Mouse (Mus musculus) CH12.LX (cell line): ENCODE data around the gene Tmem131l. TPM values are rescaled to one million over a fixed set of nuclear protein-coding genes. Genes with fewer than 3 reads are reported as not detected.

Experiments
- DNase-seq: peaks from one replicate; pipeline ENCODE4 v3.0.0-alpha.2; 2013; ENCODE audit errors: extremely low read depth
- H3K27ac ChIP-seq: 2 replicates; pipeline ENCODE4 v1.5.1; 2012; ENCODE audit warnings: low read depth, mild to moderate bottlenecking, control low read depth, moderate library complexity; ENCODE audit not compliant: insufficient read depth
- H3K27me3 ChIP-seq: replicated peaks from 2 replicates; pipeline ENCODE3; 2012; ENCODE audit warnings: inconsistent platforms
- H3K36me3 ChIP-seq, 2 experiments: replicated peaks in 1 of 2; 2 replicates each; pipeline versions ENCODE3 to v1.6.1; 2012; ENCODE audit warnings: inconsistent platforms in 1 of 2, low read length in 1 of 2, mild to moderate bottlenecking in 1 of 2, mixed read lengths in 1 of 2, moderate library complexity in 1 of 2; ENCODE audit not compliant: control insufficient read depth in 1 of 2, insufficient read depth in 1 of 2
- H3K4me1 ChIP-seq, 2 experiments: 2 replicates each; pipeline ENCODE4 v1.6.1; 2012; ENCODE audit warnings: inconsistent platforms in 1 of 2, moderate library complexity in 1 of 2; ENCODE audit not compliant: insufficient read depth in 2 of 2, control insufficient read depth in 1 of 2
- H3K4me2 ChIP-seq: 2 replicates; pipeline ENCODE4 v1.6.1; 2012; ENCODE audit warnings: low read depth, mild to moderate bottlenecking, control low read depth; ENCODE audit not compliant: poor library complexity, insufficient read depth, severe bottlenecking
- H3K4me3 ChIP-seq, 3 experiments: fragments of 150-350 bp in 1 of 3; sonication (generic) in 1 of 3; replicated peaks in 1 of 3; 2 replicates each; pipeline versions ENCODE3 to v1.5.1; 2011 to 2012; ENCODE audit warnings: low read depth in 2 of 3, low read length in 2 of 3, mild to moderate bottlenecking in 2 of 3, moderate library complexity in 2 of 3, control low read depth in 1 of 3, improper control_type of control experiment in 1 of 3, inconsistent platforms in 1 of 3, mixed read lengths in 1 of 3; ENCODE audit not compliant: poor library complexity in 1 of 3
- H3K79me2 ChIP-seq: replicated peaks from 2 replicates; pipeline ENCODE4 v1.6.1; 2012; ENCODE audit warnings: mild to moderate bottlenecking, moderate library complexity; ENCODE audit not compliant: control insufficient read depth, poor library complexity, insufficient read depth, severe bottlenecking; ENCODE audit errors: extremely low read depth
- H3K9ac ChIP-seq: 2 replicates; pipeline ENCODE4 v1.6.1; 2012; ENCODE audit warnings: low read depth, mild to moderate bottlenecking, control low read depth, moderate library complexity; ENCODE audit not compliant: insufficient read depth
- H3K9me3 ChIP-seq: replicated peaks from 2 replicates; pipeline ENCODE3; 2012; ENCODE audit warnings: low read length, inconsistent platforms, mixed read lengths
- BHLHE40 ChIP-seq: IDR thresholded peaks from 2 replicates; pipeline ENCODE4 v1.6.1; 2011; ENCODE audit warnings: mild to moderate bottlenecking, low read depth, low read length, improper control_type of control experiment
- CHD1 ChIP-seq: IDR thresholded peaks from 2 replicates; pipeline ENCODE4 v1.6.1; 2012; ENCODE audit warnings: low read depth, low read length, improper control_type of control experiment, inconsistent platforms
- CHD2 ChIP-seq: IDR thresholded peaks from 2 replicates; pipeline ENCODE4 v1.6.1; 2011; ENCODE audit warnings: low read length, improper control_type of control experiment
- CTCF ChIP-seq, 2 experiments: IDR thresholded peaks in 1 of 2; conservative IDR thresholded peaks in 1 of 2; 2 replicates each; pipeline ENCODE4 v1.5.1; 2011 to 2012; ENCODE audit warnings: low read depth in 2 of 2, low read length in 2 of 2, improper control_type of control experiment in 1 of 2, inconsistent platforms in 1 of 2, mild to moderate bottlenecking in 1 of 2, moderate library complexity in 1 of 2
- E2F4 ChIP-seq: IDR thresholded peaks from 2 replicates; pipeline ENCODE4 v1.6.1; 2011; ENCODE audit warnings: low read depth, low read length, improper control_type of control experiment; ENCODE audit not compliant: insufficient replicate concordance
- ELF1 ChIP-seq: IDR thresholded peaks from 2 replicates; pipeline ENCODE4 v1.6.1; 2014; ENCODE audit warnings: low read depth, mild to moderate bottlenecking, inconsistent platforms, low read length, improper control_type of control experiment
- EP300 ChIP-seq: IDR thresholded peaks from 2 replicates; pipeline ENCODE4 v1.6.1; 2011; ENCODE audit warnings: low read length, improper control_type of control experiment
- ETS1 ChIP-seq: conservative IDR thresholded peaks from 2 replicates; pipeline ENCODE4 v1.6.1; 2012; ENCODE audit warnings: low read depth, mild to moderate bottlenecking, inconsistent platforms, low read length, improper control_type of control experiment, moderate library complexity
- GABPA ChIP-seq: IDR thresholded peaks from 2 replicates; pipeline ENCODE4 v1.6.1; 2012; ENCODE audit warnings: low read depth, low read length, improper control_type of control experiment, inconsistent platforms; ENCODE audit not compliant: insufficient replicate concordance
- HCFC1 ChIP-seq: IDR thresholded peaks from 2 replicates; pipeline ENCODE4 v1.6.1; 2012; ENCODE audit warnings: low read depth, mild to moderate bottlenecking, inconsistent platforms, low read length, improper control_type of control experiment
- IRF4 ChIP-seq: IDR thresholded peaks from 2 replicates; pipeline ENCODE4 v1.6.1; 2014; ENCODE audit warnings: low read depth, mild to moderate bottlenecking, inconsistent platforms, low read length, improper control_type of control experiment
- JUN ChIP-seq: IDR thresholded peaks from 2 replicates; pipeline ENCODE4 v1.6.1; 2011; ENCODE audit warnings: low read depth, mild to moderate bottlenecking, low read length, improper control_type of control experiment, moderate library complexity; ENCODE audit not compliant: insufficient read depth
- JUND ChIP-seq: conservative IDR thresholded peaks from 2 replicates; pipeline ENCODE4 v1.6.1; 2011; ENCODE audit warnings: low read depth, low read length, improper control_type of control experiment
- KAT2A ChIP-seq: IDR thresholded peaks from 2 replicates; pipeline ENCODE4 v1.6.1; 2012; ENCODE audit warnings: low read length, improper control_type of control experiment, inconsistent platforms; ENCODE audit not compliant: insufficient replicate concordance
- MAFK ChIP-seq: IDR thresholded peaks from 2 replicates; pipeline ENCODE4 v1.6.1; 2011; ENCODE audit warnings: low read length, improper control_type of control experiment; ENCODE audit not compliant: insufficient replicate concordance
- MAX ChIP-seq: IDR thresholded peaks from 2 replicates; pipeline ENCODE4 v1.6.1; 2011; ENCODE audit warnings: low read length, improper control_type of control experiment
- MAZ ChIP-seq: IDR thresholded peaks from 2 replicates; pipeline ENCODE4 v1.6.1; 2012; ENCODE audit warnings: low read depth, mild to moderate bottlenecking, inconsistent platforms, low read length, improper control_type of control experiment, moderate library complexity
- MEF2A ChIP-seq: IDR thresholded peaks from 2 replicates; pipeline ENCODE4 v1.6.1; 2014; ENCODE audit warnings: low read depth, mild to moderate bottlenecking, inconsistent platforms, low read length, improper control_type of control experiment, borderline replicate concordance
- MXI1 ChIP-seq: IDR thresholded peaks from 2 replicates; pipeline ENCODE4 v1.6.1; 2011; ENCODE audit warnings: mild to moderate bottlenecking, low read depth, low read length, improper control_type of control experiment
- MYC ChIP-seq: IDR thresholded peaks from 2 replicates; pipeline ENCODE4 v1.6.1; 2011; ENCODE audit warnings: low read depth, mild to moderate bottlenecking, improper control_type of control experiment, low read length
- NELFE ChIP-seq: IDR thresholded peaks from 2 replicates; pipeline ENCODE4 v1.6.1; 2011; ENCODE audit warnings: low read depth, low read length, improper control_type of control experiment
- NRF1 ChIP-seq: IDR thresholded peaks from 2 replicates; pipeline ENCODE4 v1.6.1; 2014; ENCODE audit warnings: low read depth, mild to moderate bottlenecking, inconsistent platforms, low read length, improper control_type of control experiment, moderate library complexity
- PAX5 ChIP-seq: IDR thresholded peaks from 2 replicates; pipeline ENCODE4 v1.6.1; 2012; ENCODE audit warnings: low read length, inconsistent platforms, mixed read lengths
- POLR2A ChIP-seq: IDR thresholded peaks from 2 replicates; pipeline ENCODE4 v1.6.1; 2011; ENCODE audit warnings: low read depth, mild to moderate bottlenecking, improper control_type of control experiment, low read length
- POLR2AphosphoS2 ChIP-seq: IDR thresholded peaks from 2 replicates; pipeline ENCODE4 v1.6.1; 2011; ENCODE audit warnings: low read depth, low read length, improper control_type of control experiment
- RAD21 ChIP-seq: IDR thresholded peaks from 2 replicates; pipeline ENCODE4 v1.6.1; 2011; ENCODE audit warnings: low read depth, mild to moderate bottlenecking, low read length, improper control_type of control experiment, moderate library complexity
- RCOR1 ChIP-seq: conservative IDR thresholded peaks from 2 replicates; pipeline ENCODE4 v1.6.1; 2012; ENCODE audit warnings: low read depth, mild to moderate bottlenecking, inconsistent platforms, low read length, improper control_type of control experiment
- SIN3A ChIP-seq: IDR thresholded peaks from 2 replicates; pipeline ENCODE4 v1.6.1; 2012; ENCODE audit warnings: low read length, improper control_type of control experiment, inconsistent platforms
- SMC3 ChIP-seq: IDR thresholded peaks from 2 replicates; pipeline ENCODE4 v1.6.1; 2011; ENCODE audit warnings: low read depth, low read length, improper control_type of control experiment
- TBP ChIP-seq: conservative IDR thresholded peaks from 2 replicates; pipeline ENCODE4 v1.6.1; 2011; ENCODE audit warnings: low read depth, low read length, improper control_type of control experiment
- TCF12 ChIP-seq: IDR thresholded peaks from 2 replicates; pipeline ENCODE4 v1.6.1; 2014; ENCODE audit warnings: low read depth, mild to moderate bottlenecking, inconsistent platforms, low read length, improper control_type of control experiment
- UBTF ChIP-seq: IDR thresholded peaks from 2 replicates; pipeline ENCODE4 v1.6.1; 2012; ENCODE audit warnings: low read depth, mild to moderate bottlenecking, inconsistent platforms, low read length, improper control_type of control experiment, moderate library complexity
- USF1 ChIP-seq: IDR thresholded peaks from 2 replicates; pipeline ENCODE4 v1.6.1; 2014; ENCODE audit warnings: low read depth, mild to moderate bottlenecking, inconsistent platforms, low read length, improper control_type of control experiment
- USF2 ChIP-seq: conservative IDR thresholded peaks from 2 replicates; pipeline ENCODE4 v1.6.1; 2011; ENCODE audit warnings: low read depth, low read length, improper control_type of control experiment
- ZC3H11A ChIP-seq: IDR thresholded peaks from 2 replicates; pipeline ENCODE4 v1.6.1; 2012; ENCODE audit warnings: low read depth, mild to moderate bottlenecking, inconsistent platforms, low read length, improper control_type of control experiment
- ZKSCAN1 ChIP-seq: IDR thresholded peaks from 2 replicates; pipeline ENCODE4 v1.6.1; 2012; ENCODE audit warnings: low read depth, inconsistent platforms, low read length, improper control_type of control experiment, borderline replicate concordance
- ZMIZ1 ChIP-seq: IDR thresholded peaks from 2 replicates; pipeline ENCODE4 v1.6.1; 2012; ENCODE audit warnings: low read depth, mild to moderate bottlenecking, inconsistent platforms, low read length, improper control_type of control experiment
- ZNF384 ChIP-seq: IDR thresholded peaks from 2 replicates; pipeline ENCODE4 v1.6.1; 2012; ENCODE audit warnings: low read depth, low read length, improper control_type of control experiment, inconsistent platforms
- dilution Hi-C: fragments of 300-500 bp; cut with MboI; formaldehyde crosslinking; loops from 2 replicates; pipeline ENCODE4 v1.14.3; 2020; ENCODE audit warnings: low sequenced_read_pairs; ENCODE audit not compliant: extremely low pct_unique_long_range_greater_than_20kb, extremely low pct_ligation_motif_present
- in situ Hi-C: fragments of 300-500 bp; cut with MboI; formaldehyde crosslinking; loops from 3 replicates; pipeline ENCODE4 v1.14.3; 2019; ENCODE audit warnings: low sequenced_read_pairs, low pct_ligation_motif_present, low pct_unique_long_range_greater_than_20kb, mixed read lengths
- polyA plus RNA-seq: library from polyadenylated mRNA; unstranded; fragments of >175 nt; gene quantifications from 2 replicates; pipeline ENCODE4 v1.2.1, GENCODE M21; 2012; ENCODE audit warnings: low read depth; ENCODE audit not compliant: insufficient read length
- total RNA-seq, 2 experiments: library from RNA; depleted of rRNA; stranded (reverse); fragments of 300-350 nt in 1 of 2; fragments of >200 nt in 1 of 2; gene quantifications; 2 replicates each; pipeline ENCODE4 v1.2.3; 2012 to 2014

Gene Tmem131l
- total RNA-seq (2012; rRNA removed) (28.7 and 37.1 TPM in 2 replicates), total RNA-seq (2014; rRNA removed) (29.4 and 32.7 TPM in 2 replicates), polyA plus RNA-seq (78.5 and 89.7 TPM in 2 replicates)

- Histone ChIP-seq H3K4me1 (peaks cover 20 to 45% of the 10 kb centered on the region in 2 experiments), H3K9ac (peak within 1 kb of the TSS; percentile 66), H3K27ac (peak within 1 kb of the TSS; percentile 74), H3K27me3 (no peaks in the 10 kb centered on the region), H3K4me3 (peak within 1 kb of the TSS; percentile 67 to 91 (median 80)), H3K79me2 (peaks cover 6% of the 10 kb centered on the region), H3K4me2 (peak within 1 kb of the TSS; percentile 69; the same call in 1 of the 2 replicates), H3K9me3 (no peaks in the 10 kb centered on the region), H3K36me3 (peaks cover 0 to 13% of the 10 kb centered on the region in 2 experiments)
- peak; percentile 76 for DNase-seq
- TF ChIP-seq JUN (no peak), MAZ (peak; percentile 50; the same call in 1 of the 2 replicates), NRF1 (peak; percentile 71), POLR2AphosphoS2 (no peak; the same call in 1 of the 2 replicates), IRF4 (no peak), GABPA (no peak), NELFE (peak; percentile 81), RAD21 (no peak), MAX (peak; percentile 90), TBP (no peak), ELF1 (no peak), ZKSCAN1 (no peak), CTCF (conservative IDR thresholded peaks at IDR 0.05 in 1 of 2, IDR thresholded peaks at IDR 0.05 in 1 of 2; ENCODE audit: low read depth in 2 of 2, low read length in 2 of 2) (0 out of 4 replicates have a peak, but pooled peaks of 1 of the 2 experiments have one; percentile 1), ETS1 (peak; percentile 14; the same call in 1 of the 2 replicates), EP300 (no peak), UBTF (0 out of 2 replicates have a peak, but pooled peaks have one; percentile 41), ZMIZ1 (peak; percentile 84), POLR2A (peak; percentile 79), E2F4 (no peak), CHD1 (peak; percentile 61; the same call in 1 of the 2 replicates), ZNF384 (no peak), JUND (no peak), PAX5 (no peak), USF1 (no peak), CHD2 (no peak), MEF2A (peak; percentile 1; the same call in 1 of the 2 replicates), SMC3 (no peak), MAFK (no peak), MXI1 (peak; percentile 82), MYC (no peak), USF2 (no peak), BHLHE40 (peak; percentile 91), RCOR1 (no peak), ZC3H11A (no peak), TCF12 (no peak; the same call in 1 of the 2 replicates), HCFC1 (no peak), KAT2A (0 out of 2 replicates have a peak, but pooled peaks have one; percentile 31), SIN3A (no peak)
- in situ Hi-C loops (no loop called here), dilution Hi-C loops (no loop called here)
Measured at GRCm38 (mm10) chr3:84039646-84040475, at the start of gene Tmem131l. Tmem131l (minus strand) TSS chr3:84040175.
